Mouse (Mus musculus) embryonic facial prominence, embryonic 12.5 days (tissue): ENCODE measurements around the gene Prkaca. TPM values are rescaled to one million over a fixed set of nuclear protein-coding genes. Genes with fewer than 3 reads are reported as not detected.
"Not testable (repeated sequence)": the region's sequence is repeated elsewhere in the genome, so short reads cannot be mapped to it uniquely, and the experiment has no call there.

ENCODE experiments used
- ATAC-seq: fragments of 200-750 bp; cut with Nextera tagmentation; 2 replicates; pipeline ENCODE4 v1.8.0; 2017; ENCODE audit not compliant: insufficient number of reproducible peaks, insufficient read depth, low FRiP score, low TSS enrichment
- H3K27ac ChIP-seq: fragments of 300-500 bp; sonication (generic); 2 replicates; pipeline ENCODE4 v1.5.1; 2016; ENCODE audit warnings: mild to moderate bottlenecking
- H3K27me3 ChIP-seq: fragments of 300-500 bp; sonication (generic); 2 replicates; pipeline ENCODE4 v1.6.1; 2016; ENCODE audit warnings: mild to moderate bottlenecking, moderate library complexity
- H3K36me3 ChIP-seq: fragments of 300-500 bp; sonication (generic); 2 replicates; pipeline ENCODE4 v1.6.1; 2016; ENCODE audit warnings: mild to moderate bottlenecking
- H3K4me1 ChIP-seq: fragments of 300-500 bp; sonication (generic); 2 replicates; pipeline ENCODE4 v1.6.1; 2016
- H3K4me2 ChIP-seq: fragments of 300-500 bp; sonication (generic); replicated peaks from 2 replicates; pipeline ENCODE4 v1.6.1; 2016; ENCODE audit warnings: mild to moderate bottlenecking, moderate library complexity
- H3K4me3 ChIP-seq: fragments of 300-500 bp; sonication (generic); 2 replicates; pipeline ENCODE4 v1.5.1; 2016; ENCODE audit warnings: mild to moderate bottlenecking
- H3K9ac ChIP-seq: fragments of 300-500 bp; sonication (generic); 2 replicates; pipeline ENCODE4 v1.6.1; 2016; ENCODE audit warnings: mild to moderate bottlenecking, moderate library complexity
- H3K9me3 ChIP-seq: fragments of 300-500 bp; sonication (generic); 2 replicates; pipeline ENCODE4 v1.6.1; 2016; ENCODE audit warnings: mild to moderate bottlenecking, moderate library complexity
- WGBS: fragments of 180-500 bp; shearing (Covaris S2); methylation state at CpG from one replicate; pipeline ENCODE4 v1.1.7; 2016; 5-methylcytosine and 5-hydroxymethylcytosine counted together
- polyA plus RNA-seq: library from polyadenylated mRNA; unstranded; fragments of >200 nt; fragmentation: Nextera tagmentation; extraction: Ambion mirVana; gene quantifications from 2 replicates; pipeline ENCODE4 v1.2.1, GENCODE M21; 2016

Gene Prkaca
- polyA plus RNA-seq, 1 experiment from 2014 or later, result 206 TPM

DNA sequence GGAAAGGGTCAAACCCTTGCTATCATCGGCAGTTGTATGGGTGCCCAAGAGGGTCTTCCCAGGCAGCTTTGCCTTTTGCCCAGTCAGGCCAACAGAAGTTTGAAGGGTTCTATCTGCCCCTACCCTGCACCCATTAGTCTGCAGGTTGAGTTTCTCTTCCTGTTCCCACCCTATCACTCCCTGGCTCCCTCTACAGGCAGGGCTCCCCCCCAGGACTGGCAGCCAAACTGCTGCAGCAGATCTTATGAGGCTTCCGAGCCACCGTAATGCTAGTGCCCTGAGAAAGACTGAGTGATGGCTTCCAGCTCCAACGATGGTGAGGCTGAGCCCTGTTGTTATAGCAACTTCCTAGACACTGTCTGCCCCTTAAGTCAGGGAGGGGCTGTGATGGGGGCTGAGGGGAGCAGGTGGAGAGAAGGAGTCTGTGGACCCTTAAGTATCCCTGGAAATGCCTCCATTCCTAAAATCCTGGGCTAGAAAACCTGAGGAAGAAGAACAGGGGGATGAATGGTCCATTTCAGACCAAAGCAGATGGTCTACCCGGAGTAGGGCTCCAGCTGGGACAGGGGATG lies 4.1 kb downstream of the Prkaca start:
- H3K9ac ChIP-seq, result no peak overlapping the region
- no peak overlapping the region for H3K27ac ChIP-seq
- no peak overlapping the region for H3K4me3 ChIP-seq

DNA sequence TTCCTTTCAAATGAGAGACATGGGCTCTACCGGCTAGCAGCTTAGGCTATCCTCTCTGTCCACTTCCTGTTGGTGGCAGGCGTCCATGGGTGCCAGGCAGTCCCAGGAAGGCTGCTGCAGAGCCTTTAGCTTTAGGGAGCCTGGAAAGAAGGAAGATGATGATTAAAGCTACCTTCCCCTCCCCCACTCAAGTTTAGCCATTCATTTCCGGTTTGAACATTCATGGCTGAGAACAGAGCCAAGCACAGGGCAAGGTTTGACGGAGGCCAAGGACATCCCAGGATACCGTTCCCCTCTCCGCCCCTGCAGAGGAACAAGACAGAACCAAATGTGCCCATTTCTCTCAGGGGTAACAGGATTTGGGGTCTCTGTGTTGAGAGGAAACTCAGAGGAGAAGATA lies 4.9 kb downstream of the Prkaca start:
- Histone ChIP-seq H3K4me2 (no peak overlapping the region), H3K9ac (no peak overlapping the region), H3K9me3 (no peaks in the 10 kb centered on the region), H3K4me3 (no peak overlapping the region), H3K4me1 (peaks cover 28% of the 10 kb centered on the region), H3K27me3 (no peaks in the 10 kb centered on the region), H3K36me3 (peaks cover 25% of the 10 kb centered on the region), H3K27ac (0 out of 2 replicates have a peak overlapping the region, but pooled peaks have one; percentile 30)
- ATAC-seq, result no peak
- 49% methylated on average over 6 of the region's 6 CpGs for WGBS

More for the DNA sequence above, 4.1 kb downstream of the Prkaca start:
- ATAC-seq, result no peak
- H3K27me3 ChIP-seq, result no peaks in the 10 kb centered on the region
- no peaks in the 10 kb centered on the region for H3K9me3 ChIP-seq
- H3K4me1 ChIP-seq, result peaks cover 30% of the 10 kb centered on the region
- 77% methylated on average over 5 of the region's 5 CpGs for WGBS
- no peak overlapping the region for H3K4me2 ChIP-seq
- H3K36me3 ChIP-seq, result peaks cover 18% of the 10 kb centered on the region

DNA sequence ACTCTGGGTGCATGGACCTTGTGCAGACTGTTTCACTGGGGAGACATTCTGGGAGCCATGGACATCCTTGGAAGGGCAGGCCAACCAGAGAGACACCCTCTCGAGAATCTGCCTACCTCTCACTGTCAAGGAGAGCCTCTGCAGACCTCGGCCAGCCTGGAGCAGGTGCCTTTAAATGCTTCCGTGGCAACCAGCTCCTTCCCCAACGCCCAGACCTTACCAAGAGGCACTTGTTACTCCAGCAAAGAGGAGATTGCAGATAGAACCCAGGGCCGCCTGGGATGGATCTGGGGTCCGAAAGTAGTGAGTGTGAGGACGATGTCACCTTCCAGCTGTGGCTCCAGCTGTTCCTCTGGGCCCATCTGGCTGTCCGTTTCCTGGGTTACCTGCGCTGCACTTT lies 5.4 kb downstream of the Prkaca start:
- ATAC-seq, result no peak

DNA sequence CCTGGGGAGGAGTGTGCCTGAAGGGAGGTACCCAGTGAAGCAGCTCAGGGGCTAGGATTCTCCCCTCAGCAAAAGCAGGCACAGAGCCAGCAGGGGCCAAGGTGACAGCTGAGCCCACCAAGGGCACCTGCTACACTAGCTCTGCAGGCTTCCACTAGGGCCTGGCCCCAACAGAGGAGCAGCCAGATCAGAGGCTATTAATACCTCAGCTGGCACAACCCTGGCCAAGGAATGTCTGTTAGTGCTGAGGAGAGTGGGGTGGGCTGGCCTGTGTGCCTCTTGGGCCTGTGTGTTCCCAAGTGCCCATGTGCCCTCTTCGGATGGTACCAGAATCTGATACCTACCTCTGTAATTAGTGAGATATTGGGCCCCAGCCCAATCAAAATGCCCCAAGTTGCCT lies 7.5 kb downstream of the Prkaca start:
- ATAC-seq, result no peak
- 95% methylated on average over 1 of the region's 1 CpGs for WGBS
- Histone ChIP-seq H3K9me3 (no peaks in the 10 kb centered on the region), H3K36me3 (peaks cover 49% of the 10 kb centered on the region), H3K9ac (no peak overlapping the region), H3K4me3 (no peak overlapping the region), H3K4me2 (no peak overlapping the region), H3K4me1 (peaks cover 16% of the 10 kb centered on the region), H3K27ac (no peak overlapping the region), H3K27me3 (no peaks in the 10 kb centered on the region)

More for the DNA sequence above, 5.4 kb downstream of the Prkaca start:
- Histone ChIP-seq H3K4me1 (peaks cover 28% of the 10 kb centered on the region), H3K9ac (no peak overlapping the region), H3K9me3 (no peaks in the 10 kb centered on the region), H3K27ac (no peak overlapping the region), H3K4me3 (no peak overlapping the region), H3K4me2 (no peak overlapping the region), H3K36me3 (peaks cover 31% of the 10 kb centered on the region), H3K27me3 (no peaks in the 10 kb centered on the region)
- 70% methylated on average over 9 of the region's 9 CpGs for WGBS

DNA sequence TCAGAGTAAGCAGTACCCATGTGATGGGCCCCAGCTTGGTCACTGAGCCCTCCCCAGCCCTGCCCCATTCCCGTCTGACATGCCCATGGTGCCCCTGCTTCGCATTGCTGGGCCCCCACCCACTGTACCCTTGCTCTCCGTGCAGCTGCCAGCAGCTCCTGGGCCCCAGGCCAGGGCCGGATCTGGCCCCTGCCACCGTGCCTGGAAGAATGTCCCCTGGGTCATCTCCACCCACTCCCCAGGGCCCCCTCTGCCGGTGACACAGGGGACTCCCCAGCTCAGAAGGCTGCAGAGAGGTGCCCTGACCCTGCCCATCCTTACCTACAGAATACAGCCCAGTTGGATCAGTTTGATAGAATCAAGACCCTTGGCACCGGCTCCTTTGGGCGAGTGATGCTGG lies 8.1 kb downstream of the Prkaca start:
- Histone ChIP-seq H3K27me3 (no peaks in the 10 kb centered on the region), H3K27ac (no peak overlapping the region), H3K9me3 (no peaks in the 10 kb centered on the region), H3K4me2 (no peak overlapping the region), H3K9ac (no peak overlapping the region), H3K4me1 (peaks cover 16% of the 10 kb centered on the region), H3K36me3 (peaks cover 53% of the 10 kb centered on the region), H3K4me3 (no peak overlapping the region)
- WGBS, result 87% methylated on average over 8 of the region's 8 CpGs
- no peak for ATAC-seq

DNA sequence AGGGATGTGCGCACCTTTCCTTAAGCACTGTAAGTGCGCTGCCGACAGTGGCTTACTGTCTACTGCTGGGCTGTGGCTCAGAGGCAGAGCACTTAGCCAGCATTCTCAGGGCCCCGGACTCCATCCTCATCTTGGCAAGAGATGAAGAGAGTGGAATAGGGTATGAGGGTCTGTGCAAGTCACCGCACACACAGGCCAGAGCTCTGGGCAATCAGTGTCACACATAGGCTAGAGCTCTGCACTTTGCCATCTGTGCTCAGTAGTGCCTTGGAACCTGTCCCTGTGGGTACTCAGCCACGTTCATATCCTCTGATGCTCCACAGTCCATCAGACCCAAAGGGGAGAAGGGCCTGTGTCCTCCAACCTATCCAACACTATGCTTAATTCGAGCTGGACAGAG lies 8.7 kb downstream of the Prkaca start:
- Histone ChIP-seq H3K4me1 (peaks cover 16% of the 10 kb centered on the region), H3K4me3 (no peak overlapping the region), H3K9ac (no peak overlapping the region), H3K9me3 (no peaks in the 10 kb centered on the region), H3K27me3 (no peaks in the 10 kb centered on the region), H3K36me3 (peaks cover 56% of the 10 kb centered on the region), H3K4me2 (no peak overlapping the region), H3K27ac (no peak overlapping the region)
- ATAC-seq, result no peak
- WGBS, result 96% methylated on average over 7 of the region's 7 CpGs

DNA sequence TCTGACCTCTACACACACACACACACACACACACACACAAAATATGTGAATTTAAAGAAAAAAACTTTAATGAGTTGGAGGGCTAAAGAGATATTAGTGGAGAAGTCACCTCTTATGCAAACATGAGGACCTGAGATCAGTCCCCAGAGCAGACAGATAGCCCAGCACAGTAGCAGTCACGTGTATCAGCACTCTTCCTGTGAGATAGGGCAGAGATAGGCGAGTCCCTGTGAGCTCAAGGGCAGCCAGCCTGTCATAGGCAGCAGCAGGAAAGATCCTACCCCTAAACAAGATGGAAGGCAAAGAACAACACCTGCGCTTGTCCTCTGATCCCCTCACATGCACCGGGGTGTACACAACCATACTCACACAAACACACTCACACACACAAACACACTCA lies 9.7 kb downstream of the Prkaca start:
- no peaks in the 10 kb centered on the region for H3K27me3 ChIP-seq
- no peak overlapping the region for H3K4me2 ChIP-seq
- WGBS, result 82% methylated on average over 4 of the region's 4 CpGs
- H3K4me1 ChIP-seq, result peaks cover 6% of the 10 kb centered on the region; the same call in 1 of the 2 replicates
- no peak overlapping the region for H3K27ac ChIP-seq
- H3K4me3 ChIP-seq, result no peak overlapping the region
- peaks cover 65% of the 10 kb centered on the region for H3K36me3 ChIP-seq
- no peak overlapping the region for H3K9ac ChIP-seq
- H3K9me3 ChIP-seq, result no peaks in the 10 kb centered on the region
- ATAC-seq, result no peak

DNA sequence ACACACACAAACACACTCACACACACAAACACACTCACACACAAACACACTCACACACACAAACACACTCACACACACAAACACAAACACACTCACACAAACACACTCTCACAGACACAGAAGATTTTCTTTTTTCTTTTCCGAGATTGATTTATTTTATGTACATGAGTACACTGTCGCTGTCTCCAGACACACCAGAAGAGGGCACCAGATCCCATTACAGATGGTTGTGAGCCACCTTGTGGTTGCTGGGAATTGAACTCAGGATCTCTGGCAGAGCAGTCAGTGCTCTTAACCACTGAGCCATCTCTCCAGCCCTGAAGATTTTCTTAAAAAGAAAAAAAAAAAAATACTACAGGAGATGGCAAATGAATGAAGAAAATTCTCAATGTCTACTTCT lies 10.4 kb downstream of the Prkaca start:
- Histone ChIP-seq H3K36me3 (peaks cover 73% of the 10 kb centered on the region), H3K9ac (0 out of 2 replicates have a peak overlapping the region, but pooled peaks have one; percentile 10)
- H3K4me3 ChIP-seq, ATAC-seq, H3K27ac ChIP-seq, H3K4me1 ChIP-seq, H3K27me3 ChIP-seq, H3K4me2 ChIP-seq, H3K9me3 ChIP-seq: not testable (repeated sequence)
- WGBS, result 95% methylated on average over 2 of the region's 2 CpGs

DNA sequence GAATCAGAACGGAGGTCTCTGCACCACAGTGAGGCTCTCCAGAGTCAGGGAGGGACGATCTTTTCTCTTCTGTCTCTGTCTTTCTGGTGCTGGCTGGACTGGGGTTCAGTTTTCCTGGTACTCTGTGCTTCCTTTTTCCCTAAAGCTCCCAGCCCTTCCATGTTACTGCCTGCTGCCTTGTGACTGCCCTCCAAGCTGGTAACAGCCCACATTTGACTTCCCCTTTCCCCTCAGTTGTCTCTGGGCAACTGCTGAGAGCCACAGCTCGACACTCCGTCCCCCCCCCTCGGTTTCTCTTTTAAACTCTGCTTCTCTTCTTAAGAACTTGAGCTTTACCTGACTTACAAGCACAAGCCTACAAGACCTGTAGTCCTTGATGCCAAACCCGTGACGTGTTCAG lies 16.4 kb downstream of the Prkaca start:
- H3K27me3 ChIP-seq, result no peaks in the 10 kb centered on the region
- H3K4me2 ChIP-seq, result no peak overlapping the region
- H3K27ac ChIP-seq, result no peak overlapping the region
- no peak for ATAC-seq
- no peak overlapping the region for H3K4me3 ChIP-seq
- H3K9ac ChIP-seq, result no peak overlapping the region
- H3K9me3 ChIP-seq, result no peaks in the 10 kb centered on the region
- no peaks in the 10 kb centered on the region for H3K4me1 ChIP-seq
- peaks cover 84% of the 10 kb centered on the region for H3K36me3 ChIP-seq
- WGBS, result 85% methylated on average over 7 of the region's 7 CpGs

DNA sequence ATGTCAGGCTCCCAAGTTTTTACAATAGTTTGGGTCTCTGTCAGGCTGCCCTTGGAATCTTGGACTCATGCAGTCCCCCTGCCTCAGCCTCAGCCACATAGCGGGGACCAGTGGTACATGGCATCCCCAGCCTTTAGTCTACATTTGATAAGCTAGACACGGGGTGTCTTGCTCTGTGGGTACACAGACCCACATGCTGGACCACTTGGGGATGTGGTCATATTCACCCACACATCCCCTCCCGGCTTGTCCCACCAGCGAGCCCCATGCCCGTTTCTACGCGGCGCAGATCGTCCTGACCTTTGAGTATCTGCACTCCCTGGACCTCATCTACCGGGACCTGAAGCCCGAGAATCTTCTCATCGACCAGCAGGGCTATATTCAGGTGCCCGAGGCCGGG lies 17.4 kb downstream of the Prkaca start:
- Histone ChIP-seq H3K27me3 (no peaks in the 10 kb centered on the region), H3K4me1 (no peaks in the 10 kb centered on the region), H3K27ac (no peak overlapping the region), H3K4me3 (no peak overlapping the region), H3K9me3 (no peaks in the 10 kb centered on the region), H3K9ac (no peak overlapping the region), H3K4me2 (no peak overlapping the region), H3K36me3 (peaks cover 84% of the 10 kb centered on the region)
- WGBS, result 95% methylated on average over 14 of the region's 14 CpGs
- no peak for ATAC-seq

DNA sequence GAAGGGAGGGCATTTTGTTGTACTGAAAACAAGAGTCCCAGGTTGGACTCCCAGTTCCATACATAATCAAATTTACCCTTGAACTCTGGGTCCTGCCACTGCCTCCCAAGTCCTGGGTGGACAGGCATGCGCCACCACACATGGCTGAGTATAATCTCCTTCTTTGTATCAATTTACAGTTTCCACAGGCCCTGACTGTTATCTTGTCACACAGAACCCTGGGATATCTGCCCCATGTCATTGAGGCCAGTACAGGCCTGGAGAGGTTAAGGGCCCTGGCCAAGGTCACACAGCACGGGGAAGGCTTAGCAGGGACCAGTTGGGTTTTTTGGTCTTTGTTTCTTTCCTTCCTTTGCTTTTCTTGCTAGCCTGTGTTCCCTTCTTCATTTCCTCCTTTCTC lies 19.7 kb downstream of the Prkaca start:
- 85% methylated on average over 2 of the region's 2 CpGs for WGBS
- H3K27me3 ChIP-seq, result no peaks in the 10 kb centered on the region

DNA sequence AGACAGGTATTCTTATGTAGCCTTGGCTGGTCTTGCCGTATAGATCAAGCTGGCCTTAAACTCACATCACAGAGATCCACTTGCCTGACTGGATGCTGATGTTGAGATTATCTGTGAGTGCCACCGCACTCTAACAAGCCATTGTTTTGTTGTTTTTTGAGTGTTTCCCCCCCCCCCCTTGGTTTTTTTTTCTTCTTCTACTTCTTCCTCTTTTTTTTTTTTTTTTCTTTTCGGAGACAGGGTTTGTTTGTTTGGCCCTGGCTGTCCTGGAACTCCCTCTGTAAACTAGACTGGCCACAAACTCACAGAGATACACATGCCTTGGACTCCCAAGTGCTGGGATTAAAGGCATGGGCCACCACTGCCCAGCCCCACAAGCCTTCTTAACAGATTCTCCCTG lies 21.2 kb downstream of the Prkaca start:
- peaks cover 10% of the 10 kb centered on the region for H3K4me1 ChIP-seq
- H3K4me3 ChIP-seq, result no peak overlapping the region
- H3K4me2 ChIP-seq, result no peak overlapping the region
- no peak for ATAC-seq
- peaks cover 48% of the 10 kb centered on the region for H3K36me3 ChIP-seq
- H3K9me3 ChIP-seq, result no peaks in the 10 kb centered on the region
- H3K9ac ChIP-seq, result no peak overlapping the region
- no peak overlapping the region for H3K27ac ChIP-seq
- H3K27me3 ChIP-seq, result no peaks in the 10 kb centered on the region
- WGBS, result 82% methylated on average over 3 of the region's 3 CpGs

More for the DNA sequence above, 19.7 kb downstream of the Prkaca start:
- H3K4me1 ChIP-seq, result 0 out of 2 replicates have a peak, but pooled peaks cover 6% of the 10 kb centered on the region
- no peak overlapping the region for H3K9ac ChIP-seq
- no peak for ATAC-seq
- H3K27ac ChIP-seq, result no peak overlapping the region
- H3K4me3 ChIP-seq, result no peak overlapping the region
- H3K36me3 ChIP-seq, result peaks cover 63% of the 10 kb centered on the region
- no peaks in the 10 kb centered on the region for H3K9me3 ChIP-seq
- H3K4me2 ChIP-seq, result no peak overlapping the region
